Mouse (Mus musculus): ENCODE results near the gene C1qtnf4. TPM values are rescaled to one million over a fixed set of nuclear protein-coding genes. Genes with fewer than 3 reads are reported as not detected.

The C1qtnf4 gene
- total and polyA plus RNA-seq, 3 experiments, result not detected

- dilution Hi-C loops (cut with MboI; ENCODE audit: extremely low pct_ligation_motif_present, extremely low pct_unique_long_range_greater_than_20kb, low sequenced_read_pairs) (no loop called here), in situ Hi-C loops (cut with MboI; ENCODE audit: low pct_ligation_motif_present, low pct_unique_long_range_greater_than_20kb, low sequenced_read_pairs) (no loop called here)
- Histone ChIP-seq H3K27me3 (replicated peaks) (no peaks in the 10 kb centered on the region), H3K9ac (ENCODE audit: insufficient read depth, low read depth) (peak overlapping the region; percentile 63), H3K79me2 (replicated peaks; ENCODE audit: control insufficient read depth, extremely low read depth, insufficient read depth, poor library complexity, severe bottlenecking) (peaks cover 29% of the 10 kb centered on the region), H3K27ac (ENCODE audit: insufficient read depth, low read depth) (no peak overlapping the region), H3K4me2 (ENCODE audit: insufficient read depth, low read depth, poor library complexity, severe bottlenecking) (peak overlapping the region; percentile 99), H3K9me3 (replicated peaks; ENCODE audit: low read length) (no peaks in the 10 kb centered on the region), H3K4me1 (ENCODE audit: control insufficient read depth in 1 of 2, insufficient read depth in 2 of 2) (peaks cover 9 to 36% of the 10 kb centered on the region in 2 experiments), H3K36me3 (replicated peaks in 1 of 2; ENCODE audit: control insufficient read depth in 1 of 2, insufficient read depth in 1 of 2, low read length in 1 of 2) (peaks cover 33 to 66% of the 10 kb centered on the region in 2 experiments), H3K4me3 (replicated peaks in 1 of 3; ENCODE audit: low read depth in 2 of 3, low read length in 2 of 3, poor library complexity in 1 of 3) (peak overlapping the region; percentile 81 to 100 (median 95))
- TF ChIP-seq ETS1 (conservative IDR thresholded peaks at IDR 0.05; ENCODE audit: low read depth, low read length) (no peak), ZMIZ1 (IDR thresholded peaks at IDR 0.05; ENCODE audit: low read depth, low read length) (no peak), NRF1 (IDR thresholded peaks at IDR 0.05; ENCODE audit: low read depth, low read length) (no peak), CTCF (conservative IDR thresholded peaks at IDR 0.05 in 1 of 2, IDR thresholded peaks at IDR 0.05 in 1 of 2; ENCODE audit: low read depth in 2 of 2, low read length in 2 of 2) (no peak), MXI1 (IDR thresholded peaks at IDR 0.05; ENCODE audit: low read depth, low read length) (no peak), UBTF (IDR thresholded peaks at IDR 0.05; ENCODE audit: low read depth, low read length) (no peak), BHLHE40 (IDR thresholded peaks at IDR 0.05; ENCODE audit: low read depth, low read length) (no peak), GABPA (IDR thresholded peaks at IDR 0.05; ENCODE audit: insufficient replicate concordance, low read depth, low read length) (no peak), CHD1 (IDR thresholded peaks at IDR 0.05; ENCODE audit: low read depth, low read length) (no peak), KAT2A (IDR thresholded peaks at IDR 0.05; ENCODE audit: insufficient replicate concordance, low read length) (no peak), NELFE (IDR thresholded peaks at IDR 0.05; ENCODE audit: low read depth, low read length) (no peak), MAZ (IDR thresholded peaks at IDR 0.05; ENCODE audit: low read depth, low read length) (no peak), HCFC1 (IDR thresholded peaks at IDR 0.05; ENCODE audit: low read depth, low read length) (no peak), PAX5 (IDR thresholded peaks at IDR 0.05; ENCODE audit: low read length) (no peak), MAFK (IDR thresholded peaks at IDR 0.05; ENCODE audit: insufficient replicate concordance, low read length) (no peak)
- no peak for DNase-seq (ENCODE audit: extremely low read depth)
Measured at GRCm38 (mm10) chr2:90903398-90903797, 17.7 kb downstream of the C1qtnf4 start.

- peak; percentile 92 for DNase-seq (ENCODE audit: extremely low read depth)
- Histone ChIP-seq H3K4me3 (replicated peaks in 1 of 3; ENCODE audit: low read depth in 2 of 3, low read length in 2 of 3, poor library complexity in 1 of 3) (peak within 1 kb of the TSS; percentile 81 to 100 (median 95)), H3K27me3 (replicated peaks) (no peaks in the 10 kb centered on the region), H3K4me1 (ENCODE audit: control insufficient read depth in 1 of 2, insufficient read depth in 2 of 2) (peaks cover 9 to 36% of the 10 kb centered on the region in 2 experiments), H3K36me3 (replicated peaks in 1 of 2; ENCODE audit: control insufficient read depth in 1 of 2, insufficient read depth in 1 of 2, low read length in 1 of 2) (peaks cover 34 to 66% of the 10 kb centered on the region in 2 experiments), H3K4me2 (ENCODE audit: insufficient read depth, low read depth, poor library complexity, severe bottlenecking) (peak within 1 kb of the TSS; percentile 99), H3K79me2 (replicated peaks; ENCODE audit: control insufficient read depth, extremely low read depth, insufficient read depth, poor library complexity, severe bottlenecking) (peaks cover 29% of the 10 kb centered on the region), H3K9me3 (replicated peaks; ENCODE audit: low read length) (no peaks in the 10 kb centered on the region), H3K9ac (ENCODE audit: insufficient read depth, low read depth) (peak within 1 kb of the TSS; percentile 69), H3K27ac (ENCODE audit: insufficient read depth, low read depth) (peak within 1 kb of the TSS; percentile 57; the same call in 1 of the 2 replicates)
- dilution Hi-C loops (cut with MboI; ENCODE audit: extremely low pct_ligation_motif_present, extremely low pct_unique_long_range_greater_than_20kb, low sequenced_read_pairs) (no loop called here), in situ Hi-C loops (cut with MboI; ENCODE audit: low pct_ligation_motif_present, low pct_unique_long_range_greater_than_20kb, low sequenced_read_pairs) (no loop called here)
- TF ChIP-seq E2F4 (IDR thresholded peaks at IDR 0.05; ENCODE audit: insufficient replicate concordance, low read depth, low read length) (no peak), RAD21 (IDR thresholded peaks at IDR 0.05; ENCODE audit: low read depth, low read length) (no peak), CHD2 (IDR thresholded peaks at IDR 0.05; ENCODE audit: low read length) (peak; percentile 77), ETS1 (conservative IDR thresholded peaks at IDR 0.05; ENCODE audit: low read depth, low read length) (no peak), JUN (IDR thresholded peaks at IDR 0.05; ENCODE audit: insufficient read depth, low read depth, low read length) (no peak), NRF1 (IDR thresholded peaks at IDR 0.05; ENCODE audit: low read depth, low read length) (peak; percentile 63), CTCF (conservative IDR thresholded peaks at IDR 0.05 in 1 of 2, IDR thresholded peaks at IDR 0.05 in 1 of 2; ENCODE audit: low read depth in 2 of 2, low read length in 2 of 2) (no peak), UBTF (IDR thresholded peaks at IDR 0.05; ENCODE audit: low read depth, low read length) (no peak), MEF2A (IDR thresholded peaks at IDR 0.05; ENCODE audit: borderline replicate concordance, low read depth, low read length) (peak; percentile 70), MAX (IDR thresholded peaks at IDR 0.05; ENCODE audit: low read length) (peak; percentile 53; the same call in 1 of the 2 replicates), POLR2A (IDR thresholded peaks at IDR 0.05; ENCODE audit: low read depth, low read length) (peak; percentile 94), SMC3 (IDR thresholded peaks at IDR 0.05; ENCODE audit: low read depth, low read length) (no peak), USF2 (conservative IDR thresholded peaks at IDR 0.05; ENCODE audit: low read depth, low read length) (no peak), MYC (IDR thresholded peaks at IDR 0.05; ENCODE audit: low read depth, low read length) (peak; percentile 64; the same call in 1 of the 2 replicates), GABPA (IDR thresholded peaks at IDR 0.05; ENCODE audit: insufficient replicate concordance, low read depth, low read length) (peak; percentile 30; the same call in 1 of the 2 replicates), KAT2A (IDR thresholded peaks at IDR 0.05; ENCODE audit: insufficient replicate concordance, low read length) (peak; percentile 91; the same call in 1 of the 2 replicates), TCF12 (IDR thresholded peaks at IDR 0.05; ENCODE audit: low read depth, low read length) (peak; percentile 92), HCFC1 (IDR thresholded peaks at IDR 0.05; ENCODE audit: low read depth, low read length) (peak; percentile 94), IRF4 (IDR thresholded peaks at IDR 0.05; ENCODE audit: low read depth, low read length) (peak; percentile 81), ZMIZ1 (IDR thresholded peaks at IDR 0.05; ENCODE audit: low read depth, low read length) (peak; percentile 95), CHD1 (IDR thresholded peaks at IDR 0.05; ENCODE audit: low read depth, low read length) (0 out of 2 replicates have a peak, but pooled peaks have one; percentile 59), MAZ (IDR thresholded peaks at IDR 0.05; ENCODE audit: low read depth, low read length) (peak; percentile 63; the same call in 1 of the 2 replicates), ZNF384 (IDR thresholded peaks at IDR 0.05; ENCODE audit: low read depth, low read length) (no peak)
Measured at GRCm38 (mm10) chr2:90904076-90904855, 18.6 kb downstream of the C1qtnf4 start, which contains the start of the genes Kbtbd4 and Ndufs3. Gene Kbtbd4 (plus strand): TSS chr2:90904740. Gene Ndufs3 (minus strand): TSS chr2:90904827.
